Mouse (Mus musculus) layer of hippocampus, postnatal 36 days (tissue): Measurements from ENCODE around the gene Pom121. TPM values are rescaled to one million over a fixed set of nuclear protein-coding genes. Genes with fewer than 3 reads are reported as not detected.

Source experiments
- DNase-seq, 2 experiments: peaks; one replicate each; pipeline ENCODE4 v3.0.0; 2022
- microRNA-seq, 2 experiments: library from miRNA; unstranded; fragments of <30 nt; microRNA quantifications; one replicate each; pipeline ENCODE4 v1.2.0; 2021
- total RNA-seq, 2 experiments: library from RNA; stranded (reverse); gene quantifications; 2 replicates each; pipeline ENCODE4 v1.2.3; 2021

Pom121 gene
- total RNA-seq, 2 experiments from 2014 or later, result 48.8 to 51.1 TPM

DNA sequence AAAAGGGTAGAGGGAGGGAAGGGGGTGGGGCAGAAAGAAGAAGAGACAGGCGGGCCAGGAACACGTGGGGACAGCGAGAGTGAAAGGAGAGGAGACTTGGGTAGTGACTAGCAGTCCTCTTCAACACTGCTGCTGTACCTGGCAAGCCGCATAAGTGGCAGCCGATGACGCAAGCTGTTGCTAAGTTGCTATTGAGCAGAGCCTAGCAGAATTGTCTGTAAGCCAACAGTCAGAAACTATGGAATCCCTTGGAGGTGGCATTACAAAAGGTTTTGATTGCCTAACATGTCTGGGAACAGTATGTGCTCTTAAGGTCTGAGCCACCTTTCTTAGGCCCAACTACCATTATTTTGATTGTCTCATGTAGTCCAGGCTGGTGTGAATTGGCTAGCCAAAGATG lies 26.0 kb downstream of the Pom121 start:
- no peak for DNase-seq

DNA sequence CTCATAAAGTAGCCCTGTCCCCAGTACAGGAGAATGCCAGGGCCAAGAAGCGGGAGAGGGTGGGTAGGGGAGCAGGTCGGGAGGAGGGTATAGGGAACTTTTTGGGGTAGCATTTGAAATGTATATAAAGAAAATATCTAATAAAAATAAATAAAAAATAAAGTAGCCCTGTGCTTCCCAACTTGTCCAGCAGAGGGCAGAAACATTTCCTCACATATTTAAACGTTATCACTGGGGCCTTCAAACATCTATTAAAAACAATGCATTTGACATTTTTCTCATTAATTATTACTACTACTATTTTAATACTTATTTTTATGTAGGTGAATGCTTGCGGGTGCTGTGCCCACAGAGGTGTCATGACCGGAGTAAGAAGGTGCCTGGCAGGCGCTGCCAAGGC lies 26.5 kb downstream of the Pom121 start:
- no peak for DNase-seq

DNA sequence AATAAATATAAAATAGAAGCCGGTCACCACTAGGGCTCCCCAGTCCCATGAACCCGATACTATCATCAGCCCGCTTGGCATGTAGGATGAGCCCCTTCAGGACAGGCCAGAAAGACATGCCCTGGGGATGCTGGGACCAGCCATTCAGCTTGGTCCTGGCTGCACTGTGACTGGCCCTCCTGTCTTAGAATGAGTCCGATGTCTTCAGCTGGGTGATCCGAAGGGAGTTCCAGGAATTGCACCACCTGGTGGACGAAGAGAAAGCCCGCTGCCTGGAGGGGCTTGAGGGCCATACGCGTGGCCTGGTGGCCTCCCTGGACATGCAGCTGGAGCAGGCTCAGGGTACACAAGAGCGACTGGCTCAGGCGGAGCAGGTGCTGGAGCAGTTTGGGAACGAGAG lies 30.8 kb downstream of the Pom121 start:
- no peak for DNase-seq

DNA sequence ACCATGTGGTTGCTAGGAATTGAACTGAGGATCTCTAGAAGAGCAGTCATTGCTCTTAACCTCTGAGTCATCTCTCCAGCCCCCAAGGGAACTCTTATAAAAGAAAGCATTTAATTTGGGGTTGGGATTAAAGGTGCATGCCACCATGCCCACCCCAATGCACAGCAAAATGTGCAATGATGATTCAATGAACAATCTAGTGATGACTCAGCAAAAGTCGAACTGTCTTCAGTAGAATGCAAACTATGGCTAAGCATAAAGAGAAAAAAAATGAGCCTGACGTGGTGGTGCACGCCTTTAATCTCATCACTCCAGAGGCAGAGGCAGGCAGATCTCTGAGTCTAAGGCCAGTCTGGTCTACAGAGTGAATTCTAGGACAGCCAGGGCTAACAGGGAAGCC lies 31.8 kb downstream of the Pom121 start:
- DNase-seq, result no peak

DNA sequence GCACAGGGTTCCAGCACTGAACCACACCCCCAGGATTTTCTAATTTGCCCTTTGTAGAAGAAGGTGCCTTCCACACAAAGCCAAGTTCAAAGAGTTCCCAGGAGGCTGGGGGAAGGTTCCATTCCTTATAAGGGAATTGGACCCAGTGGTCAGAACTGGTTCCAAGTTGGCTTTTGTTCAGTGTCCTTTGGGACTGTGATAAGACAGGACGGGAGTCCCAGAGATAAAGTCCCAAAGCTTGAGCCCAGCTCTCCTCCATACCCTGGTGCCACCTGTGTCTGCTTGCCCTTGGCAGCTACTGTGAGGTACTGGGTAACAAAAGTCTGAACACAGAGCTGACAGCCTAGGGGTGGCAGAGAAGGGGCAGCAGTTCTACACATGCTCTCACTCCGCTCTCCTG lies 34.6 kb downstream of the Pom121 start:
- DNase-seq, result no peak

DNA sequence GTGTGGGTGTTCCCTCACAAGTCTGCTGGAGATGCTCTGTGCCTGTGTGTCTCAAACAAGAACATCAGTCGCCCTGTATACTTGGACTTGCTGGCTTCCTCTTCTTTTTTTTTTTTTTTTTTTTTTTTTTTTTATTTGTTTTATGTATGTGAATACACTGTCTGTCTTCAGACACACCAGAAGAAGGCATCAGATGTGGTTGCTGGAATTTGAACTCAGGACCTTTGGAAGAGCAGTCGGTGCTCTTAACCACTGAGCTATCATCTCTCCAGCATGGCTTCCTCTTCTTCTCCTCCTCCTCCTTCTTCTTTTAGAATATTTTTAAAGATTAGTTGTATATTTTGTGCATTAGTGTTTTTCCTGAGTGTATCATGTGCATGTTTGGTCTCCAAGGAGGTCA lies 36.8 kb downstream of the Pom121 start:
- DNase-seq, result no peak

DNA sequence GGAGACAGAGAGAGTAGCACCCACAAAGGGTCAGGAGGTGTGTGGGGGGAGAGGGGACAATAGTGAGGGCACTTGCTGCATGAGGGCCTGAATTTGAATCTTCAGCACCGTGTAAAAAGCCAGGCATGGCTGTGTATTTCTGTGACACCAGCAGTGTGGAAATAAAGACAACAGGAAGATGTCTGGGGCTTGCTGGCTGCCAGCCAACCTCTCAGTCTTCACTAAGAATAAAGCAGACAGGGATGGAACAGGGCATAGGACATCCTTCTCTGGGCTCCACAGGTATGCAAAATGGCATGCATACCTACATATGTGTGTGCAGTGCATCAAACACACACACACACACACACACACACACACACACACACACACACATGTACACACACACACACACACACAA lies 38.3 kb downstream of the Pom121 start:
- no peak for DNase-seq

DNA sequence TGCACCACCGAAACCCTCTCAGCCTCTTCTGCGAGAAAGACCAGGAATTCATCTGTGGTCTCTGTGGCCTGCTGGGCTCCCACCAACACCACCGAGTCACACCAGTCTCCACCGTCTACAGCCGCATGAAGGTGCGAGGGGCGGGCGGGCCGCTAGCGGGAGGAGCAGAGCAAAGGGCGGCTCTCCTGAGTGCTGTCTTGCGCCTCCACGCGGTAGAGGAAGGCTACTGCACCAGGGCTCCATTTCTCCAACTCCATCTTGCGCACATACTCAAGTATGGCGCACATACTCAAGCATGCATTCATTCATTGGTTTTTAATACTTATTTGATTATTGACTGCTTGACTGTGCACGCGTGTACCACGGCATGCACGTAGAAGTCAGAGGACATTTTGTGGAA lies 40.8 kb downstream of the Pom121 start:
- DNase-seq, result no peak

DNA sequence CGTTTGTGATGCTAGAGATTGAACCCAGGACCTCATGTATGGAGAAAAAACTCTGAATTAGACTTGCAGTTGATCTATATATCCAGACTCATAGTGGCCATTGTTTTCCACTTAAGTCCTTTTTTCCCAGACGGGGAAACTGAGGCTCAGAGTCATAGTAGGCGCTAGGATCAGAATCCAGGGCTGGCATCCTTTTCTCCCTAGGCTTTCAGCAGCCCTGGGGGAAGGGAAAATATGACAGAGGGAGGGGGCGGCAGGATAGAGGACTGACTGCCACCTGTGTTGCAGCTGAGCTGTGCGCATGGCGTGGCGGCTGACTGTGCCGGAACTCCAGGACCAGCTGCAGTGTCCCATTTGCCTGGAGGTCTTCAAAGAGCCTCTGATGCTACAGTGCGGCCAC lies 41.4 kb downstream of the Pom121 start, which contains the start of gene Trim50:
Gene Trim50 (plus strand): TSS at position 301 of the 400 bp plus-strand sequence.
- no peak for DNase-seq

DNA sequence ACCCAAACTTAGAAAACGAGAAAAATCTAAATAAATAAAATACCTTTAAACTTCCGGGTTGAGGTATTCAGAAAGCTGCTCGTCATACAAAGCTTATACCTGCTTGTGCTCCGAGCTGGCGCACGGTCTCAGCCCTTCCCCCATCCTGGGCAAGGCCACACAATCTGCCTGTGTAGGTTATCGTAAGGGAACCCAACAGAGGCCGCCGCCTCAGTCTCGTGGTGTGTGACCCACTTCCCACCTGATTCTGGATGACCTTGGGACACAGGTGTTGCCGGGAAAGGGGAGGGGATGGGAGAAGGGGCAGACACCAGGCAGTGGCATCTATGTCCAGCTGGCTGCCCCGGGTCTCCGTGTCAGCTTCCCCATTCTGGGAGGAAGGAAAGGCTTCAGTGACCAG lies 42.7 kb downstream of the Pom121 start:
- DNase-seq, result no peak

DNA sequence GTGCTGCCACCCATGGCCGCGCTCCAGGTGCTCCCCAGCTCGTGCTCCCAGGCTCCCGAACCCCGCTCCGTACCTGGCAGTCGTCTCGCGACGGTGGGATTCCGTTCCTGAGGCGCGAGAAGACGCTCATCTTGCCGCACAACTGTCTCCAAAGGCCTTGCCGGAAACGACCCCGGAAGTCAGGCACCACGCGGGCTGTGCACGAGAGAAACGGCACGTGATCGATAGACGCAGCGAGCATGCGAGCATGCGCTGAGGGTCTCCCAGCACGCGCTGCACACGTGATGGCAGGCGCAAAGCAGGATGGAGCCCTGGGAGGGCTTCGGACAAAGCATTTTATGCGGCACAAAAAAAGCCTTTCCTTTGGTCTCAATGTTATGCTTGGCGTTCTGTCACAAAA lies 44.5 kb downstream of the Pom121 start, which contains the start of gene Fkbp6:
Gene Fkbp6 (minus strand): TSS at position 183 of the 400 bp plus-strand sequence.
- no peak for DNase-seq

DNA sequence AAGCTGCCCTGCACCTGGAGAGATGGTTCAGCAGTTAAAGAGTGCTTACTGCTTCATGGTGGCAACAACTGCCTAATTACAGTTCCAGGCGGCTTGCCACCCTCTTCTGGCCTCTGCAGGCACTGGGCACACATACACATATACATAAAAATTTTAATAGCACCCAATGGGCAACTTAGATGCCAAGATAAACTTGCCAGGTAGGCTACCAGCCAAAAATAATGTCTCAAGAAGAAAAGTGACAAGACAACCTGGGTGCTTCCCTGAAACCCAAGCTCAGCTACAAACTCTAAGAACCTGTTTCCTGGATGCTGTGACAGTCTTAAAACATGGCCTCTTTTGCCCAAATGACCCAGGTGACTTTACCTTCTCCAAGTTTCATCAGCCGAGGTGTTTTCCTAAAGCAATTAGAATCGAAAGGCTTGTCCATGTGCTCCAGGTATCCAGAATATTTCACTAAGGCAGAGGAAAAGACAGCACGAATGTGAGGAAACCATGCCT lies 46.8 kb downstream of the Pom121 start:
- DNase-seq, result no peak

DNA sequence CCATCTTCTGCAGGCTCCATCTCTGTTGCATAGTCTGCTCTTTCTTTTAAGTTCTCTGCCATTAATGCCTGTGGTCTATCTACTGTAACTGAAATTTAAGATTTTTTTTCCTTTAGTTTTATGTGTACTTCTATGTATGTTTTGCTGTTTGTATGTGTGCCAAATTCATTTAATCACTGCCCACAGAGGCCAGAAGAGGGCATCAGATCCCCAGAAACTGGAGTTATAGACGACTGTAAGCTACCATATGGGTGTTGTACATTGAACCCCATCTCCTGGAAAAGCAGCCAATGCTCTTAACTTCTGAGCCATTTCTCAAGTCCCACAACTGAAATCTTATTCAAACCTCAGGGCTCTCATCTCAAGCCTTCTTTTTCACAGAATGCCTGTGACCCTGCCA lies 47.9 kb downstream of the Pom121 start:
- no peak for DNase-seq

DNA sequence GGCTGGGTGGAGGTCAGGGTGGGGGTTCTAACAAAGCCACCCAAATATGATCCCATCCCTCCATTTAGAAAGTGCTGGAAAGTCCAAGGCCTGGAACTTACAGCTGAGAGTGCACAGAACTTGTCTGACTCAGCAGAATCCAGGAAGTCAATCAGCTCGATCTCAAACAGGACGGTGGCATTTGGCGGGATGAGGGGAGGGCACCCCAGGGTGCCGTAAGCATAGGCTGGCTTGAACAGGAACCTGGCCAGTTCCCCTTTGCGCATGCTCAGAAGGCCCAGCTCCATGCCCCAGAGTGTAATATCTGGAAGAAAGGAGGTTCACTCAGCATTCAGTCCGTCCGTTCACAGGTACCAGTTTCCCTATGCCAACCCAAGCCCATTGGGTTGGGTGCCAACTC lies 48.4 kb downstream of the Pom121 start:
- no peak for DNase-seq

DNA sequence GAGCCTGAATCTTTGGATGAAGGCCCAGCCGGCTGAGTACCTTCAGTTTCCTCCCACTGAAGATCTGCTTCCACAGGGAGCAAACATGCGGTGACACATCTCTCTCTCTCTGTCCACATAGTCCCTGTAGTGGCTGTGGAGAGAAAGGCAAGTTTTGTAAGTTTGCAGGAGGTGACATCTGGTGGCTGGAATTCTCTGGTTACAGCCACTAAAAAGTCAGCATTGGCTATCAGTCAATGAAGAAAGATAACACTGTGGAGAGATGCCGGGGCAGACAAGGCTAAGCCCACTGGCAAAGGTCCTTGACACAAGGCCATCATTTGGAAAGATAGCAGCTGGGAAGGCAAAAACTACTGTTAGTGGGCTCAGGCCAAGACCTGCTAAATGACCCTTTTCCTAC lies 56.8 kb downstream of the Pom121 start:
- DNase-seq, result no peak

DNA sequence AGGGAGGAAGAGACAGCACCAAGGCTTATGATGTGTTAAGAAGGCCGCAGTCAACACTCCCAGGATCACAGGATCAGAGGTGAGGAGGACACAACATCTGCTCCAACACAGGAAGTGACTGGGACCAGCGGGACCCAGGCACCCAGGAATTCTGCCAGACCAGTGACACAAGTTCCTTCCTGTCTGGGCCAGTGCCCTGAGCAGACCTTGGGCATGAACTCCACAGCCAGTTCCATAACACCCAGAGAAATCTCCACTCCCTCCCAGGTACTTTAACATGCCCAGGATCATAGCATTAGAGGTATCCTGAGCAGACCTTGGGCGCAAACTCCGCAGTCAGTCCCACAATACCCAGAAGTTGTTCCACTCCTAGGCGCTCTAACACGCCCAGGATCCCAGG lies 63.2 kb downstream of the Pom121 start:
- no peak for DNase-seq

DNA sequence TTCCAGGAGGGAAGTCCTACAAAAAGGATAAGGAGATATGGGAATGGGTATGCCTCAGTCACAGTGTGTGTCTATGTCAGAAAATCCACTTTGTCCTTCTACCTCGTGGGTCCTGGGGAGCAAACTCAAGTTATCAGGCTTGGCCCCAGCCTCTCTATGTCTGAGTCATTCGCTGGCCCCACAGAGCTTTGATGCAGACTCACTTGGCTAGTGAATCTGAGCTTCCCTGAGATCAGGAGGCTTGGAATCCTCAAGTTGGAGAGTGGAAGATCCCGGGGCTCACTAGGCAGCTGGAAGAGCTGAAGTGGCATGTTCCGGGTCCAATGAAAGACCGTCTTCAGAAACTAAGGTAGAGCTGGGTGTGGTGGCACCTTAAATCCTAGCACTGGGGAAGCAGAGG lies 64.1 kb downstream of the Pom121 start:
- DNase-seq, result no peak

DNA sequence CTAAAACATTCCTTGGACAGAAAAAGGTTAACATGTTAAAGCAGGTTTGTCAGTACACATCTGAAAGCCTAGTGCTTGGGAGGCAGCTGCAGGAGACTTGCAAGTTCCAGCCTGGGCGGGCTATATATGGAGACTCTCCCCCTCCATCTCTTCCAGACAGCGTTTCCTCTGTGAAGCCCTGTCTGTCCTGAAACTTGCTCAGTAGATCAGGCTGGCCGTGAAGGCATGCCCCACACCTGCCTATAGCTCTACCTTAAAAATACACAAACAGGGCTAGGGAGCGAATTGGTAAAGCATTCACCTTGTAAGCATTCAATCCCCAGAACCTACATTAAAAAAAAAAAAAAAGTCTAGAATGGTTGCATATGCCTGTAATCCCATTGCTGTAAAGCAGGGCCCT lies 64.9 kb downstream of the Pom121 start:
- no peak for DNase-seq

Small RNA genes lying within 50 kb of the gene (microRNA-seq; reads per million reads assigned to microRNA genes)
- 0.63 to 0.90 reads per million in 2 experiments for gene Mir7033

Other genes with a start within 250 kb of the Pom121 start
- gene Tbl2, start 244.9 kb downstream of the Pom121 start, total RNA-seq, result 10 to 100 TPM; 32.3 to 33.0 TPM
- 10 to 100 TPM; 51.2 to 51.5 TPM for gene Bcl7b, start 226.3 kb downstream of the Pom121 start, total RNA-seq
- 10 to 100 TPM; 78.5 to 86.3 TPM for gene Baz1b, start 207.3 kb downstream of the Pom121 start, total RNA-seq
- 1 to 10 TPM; 4.1 to 5.7 TPM for gene Fzd9, start 143.3 kb downstream of the Pom121 start, total RNA-seq
- not detected for gene Fkbp6, start 44.5 kb downstream of the Pom121 start, total RNA-seq
- gene Trim50, start 41.3 kb downstream of the Pom121 start, total RNA-seq, result not detected
- gene Nsun5, start 24.6 kb downstream of the Pom121 start, total RNA-seq, result 10 to 100 TPM; 18.8 to 25.9 TPM
- 10 to 100 TPM; 32.3 to 46.3 TPM for gene Hip1, start 150.6 kb upstream of the Pom121 start, total RNA-seq
- gene Ccl26, start 169.0 kb upstream of the Pom121 start, total RNA-seq, result not detected
- gene Ccl24, start 178.5 kb upstream of the Pom121 start, total RNA-seq, result not detected
- gene Rhbdd2, start 238.1 kb upstream of the Pom121 start, total RNA-seq, result 10 to 100 TPM; 78.2 to 83.9 TPM